Mouse (Mus musculus): ENCODE measurements around the gene Pecr. TPM values are rescaled to one million over a fixed set of nuclear protein-coding genes. Genes with fewer than 3 reads are reported as not detected.

Gene Pecr
- 27.2 TPM for polyA plus RNA-seq (2021)

DNA sequence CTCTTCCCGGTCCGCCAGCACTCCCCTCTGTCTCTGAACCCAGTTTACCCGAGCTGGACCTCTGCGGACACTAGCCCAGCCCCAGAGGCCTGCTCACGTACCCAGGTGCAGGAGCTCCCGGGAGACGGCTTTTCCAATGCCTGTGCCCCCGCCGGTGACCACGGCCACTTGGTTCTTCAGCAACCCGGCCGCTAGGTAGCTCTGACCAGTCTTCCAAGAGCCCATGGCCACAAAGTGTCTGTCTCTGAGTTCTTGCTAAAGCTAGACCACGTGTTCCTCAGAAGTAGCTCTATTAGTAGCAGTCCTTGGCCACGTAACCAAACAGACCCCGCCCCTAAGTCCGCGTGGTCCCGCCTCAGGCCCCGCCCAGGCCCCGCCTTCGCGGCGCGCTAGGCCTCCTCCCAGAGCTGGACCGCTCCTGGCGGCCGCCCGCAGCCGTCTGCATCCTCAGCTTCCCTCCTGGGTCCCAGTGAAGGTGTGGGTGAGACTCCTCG, at the start of gene Pecr, which contains the start of gene Tmem169:
Gene Pecr, minus strand, starts transcription at position 323 of the 494 bp plus-strand sequence.
Gene Tmem169, plus strand, starts transcription at position 378 of the 494 bp plus-strand sequence.
- ATAC-seq (peak; percentile 96), DNase-seq (ENCODE audit: low read depth, low spot score) (peak; percentile 50)
- no peak for TF ChIP-seq CTCF (IDR thresholded peaks at IDR 0.05)
- POLR2A ChIA-PET = interaction anchor here (1.2 kb wide), 1 partner anchor 28 kb away, joined by 3 read pairs; no protein-coding TSS in a partner anchor
- H3K27me3 ChIP-seq = no peaks in the 10 kb centered on the region
- in situ Hi-C loops (cut with MboI; ENCODE audit: low pct_unique_long_range_greater_than_20kb) = no loop called here
- CTCF ChIA-PET = interaction anchor here (0.8 kb wide), 1 partner anchor 22 kb away, joined by 3 read pairs; no protein-coding TSS in a partner anchor

DNA sequence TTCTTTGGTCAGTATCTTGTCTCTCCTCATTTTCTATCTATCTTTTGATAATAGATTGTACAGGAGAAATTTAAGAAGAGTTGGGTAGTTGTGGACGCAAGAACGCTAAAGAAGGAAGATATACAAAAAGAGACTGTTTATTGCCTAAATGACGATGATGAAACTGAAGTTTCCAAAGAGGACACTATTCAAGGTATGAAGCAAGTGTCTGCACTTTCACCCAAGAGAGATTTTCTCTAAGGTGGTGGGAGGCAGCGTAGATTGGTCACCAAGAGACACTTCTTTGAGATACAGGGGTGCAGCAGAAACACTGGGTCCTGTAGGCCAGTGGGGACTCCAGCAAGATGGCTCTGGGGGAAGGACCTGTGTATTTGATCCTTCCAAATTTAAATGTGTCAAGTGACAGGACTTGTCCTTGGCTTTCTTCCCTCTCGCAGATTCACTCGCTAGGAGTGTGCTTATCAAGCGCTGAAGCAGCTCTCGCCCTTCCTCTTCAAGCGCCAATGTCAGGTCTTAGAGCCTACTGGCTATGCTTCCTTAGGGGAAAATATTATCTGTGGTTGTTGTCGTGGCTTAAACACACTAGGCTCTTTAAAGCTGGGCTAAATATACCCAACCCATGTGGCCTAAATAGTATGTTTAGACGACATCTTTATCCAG, 42.2 kb upstream of the Pecr start:
- TF ChIP-seq CTCF (IDR thresholded peaks at IDR 0.05) = no peak
- DNase-seq (ENCODE audit: low read depth, low spot score) (no peak), ATAC-seq (no peak)
- in situ Hi-C loops (cut with MboI; ENCODE audit: low pct_unique_long_range_greater_than_20kb) = no loop called here
- ChIA-PET CTCF (no interaction called here), POLR2A (no interaction called here)
- no peaks in the 10 kb centered on the region for H3K27me3 ChIP-seq

DNA sequence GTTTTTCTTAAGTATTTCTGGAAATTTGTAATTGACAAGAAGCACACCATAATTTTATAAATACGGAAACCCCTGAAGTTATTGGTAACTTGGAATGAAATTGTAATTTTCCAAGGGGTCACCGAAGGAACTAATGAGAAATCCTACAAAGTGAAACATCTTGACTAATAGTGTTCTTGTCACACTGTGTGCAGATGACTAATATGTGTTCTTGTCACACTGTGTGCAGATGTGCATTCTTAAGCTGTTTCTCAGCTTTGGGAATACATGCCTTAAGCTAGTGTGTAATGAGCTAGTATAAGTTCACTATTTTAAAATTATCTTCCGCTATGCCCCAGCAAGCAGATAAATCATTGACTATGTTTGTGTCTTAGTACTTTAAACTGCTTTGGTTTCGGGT, 39.1 kb upstream of the Pecr start:
- ChIA-PET CTCF (interaction anchor here (0.9 to 1.0 kb wide), 2 partner anchors 13 to 20 kb away, joined by 3 read pairs; no protein-coding TSS in a partner anchor), POLR2A (no interaction called here)
- H3K27me3 ChIP-seq = no peaks in the 10 kb centered on the region
- ATAC-seq (no peak), DNase-seq (ENCODE audit: low read depth, low spot score) (no peak)
- no peak for TF ChIP-seq CTCF (IDR thresholded peaks at IDR 0.05)
- in situ Hi-C loops (cut with MboI; ENCODE audit: low pct_unique_long_range_greater_than_20kb) = loop anchor here (25.0 kb wide), 2 partner anchors 389 to 1489 kb away; partner anchors contain the start of genes Ankar and Rpl37a

DNA sequence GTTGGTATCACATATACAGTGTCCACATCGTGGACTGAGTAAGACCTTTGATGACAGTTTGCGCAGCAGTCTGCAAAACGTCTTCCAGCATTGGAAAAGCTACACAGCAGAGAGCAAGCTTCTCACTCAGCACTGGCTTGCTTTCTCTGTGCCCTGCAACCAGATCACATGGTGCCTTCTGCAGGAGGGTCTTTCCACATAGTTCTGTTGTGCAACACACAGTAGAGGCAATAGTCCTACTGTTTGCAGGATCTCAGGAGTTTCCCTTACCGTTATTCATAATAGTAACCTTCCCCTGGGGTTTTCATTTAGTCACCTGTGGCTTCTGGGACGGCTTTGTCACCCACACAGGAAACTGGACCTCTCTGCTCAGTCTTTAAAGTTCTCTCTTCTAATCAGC, 36.6 kb upstream of the Pecr start:
- no peak for TF ChIP-seq CTCF (IDR thresholded peaks at IDR 0.05)
- in situ Hi-C loops (cut with MboI; ENCODE audit: low pct_unique_long_range_greater_than_20kb) = loop anchor here (25.0 kb wide), 2 partner anchors 392 to 1492 kb away; partner anchors contain the start of genes Ankar and Rpl37a
- DNase-seq (ENCODE audit: low read depth, low spot score) (no peak), ATAC-seq (no peak)
- CTCF ChIA-PET = no interaction called here
- POLR2A ChIA-PET = interaction anchor here (0.6 kb wide), 1 partner anchor 283 kb away, joined by 3 read pairs; no protein-coding TSS in a partner anchor
- H3K27me3 ChIP-seq = no peaks in the 10 kb centered on the region

DNA sequence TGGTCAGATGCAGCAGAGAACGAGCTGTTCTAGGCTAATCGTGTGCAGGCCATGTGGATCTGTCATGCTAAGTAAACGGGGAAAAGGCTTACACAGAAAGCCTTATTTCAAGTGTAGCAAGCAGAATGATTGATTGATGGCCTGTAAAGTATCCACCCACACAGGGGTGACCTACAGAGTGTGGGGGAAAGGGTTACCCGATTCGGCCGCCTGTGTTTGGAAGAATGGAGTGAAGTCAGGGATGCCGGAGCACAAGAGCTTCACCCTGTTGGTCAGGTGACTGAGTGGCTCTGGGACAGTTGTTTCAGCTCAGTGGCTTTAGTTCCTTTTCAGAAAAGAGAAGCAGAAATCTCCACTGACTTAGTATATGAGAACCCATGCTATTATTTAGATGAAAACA, 32.8 kb upstream of the Pecr start:
- no peak for DNase-seq (ENCODE audit: low read depth, low spot score)
- no peaks in the 10 kb centered on the region for H3K27me3 ChIP-seq
- in situ Hi-C loops (cut with MboI; ENCODE audit: low pct_unique_long_range_greater_than_20kb) = loop anchor here (10.0 to 25.0 kb wide), 3 partner anchors 258 to 1495 kb away; partner anchors contain the start of genes Ankar and Rpl37a
- ATAC-seq = no peak
- ChIA-PET POLR2A (no interaction called here), CTCF (no interaction called here)
- no peak for TF ChIP-seq CTCF (IDR thresholded peaks at IDR 0.05)

DNA sequence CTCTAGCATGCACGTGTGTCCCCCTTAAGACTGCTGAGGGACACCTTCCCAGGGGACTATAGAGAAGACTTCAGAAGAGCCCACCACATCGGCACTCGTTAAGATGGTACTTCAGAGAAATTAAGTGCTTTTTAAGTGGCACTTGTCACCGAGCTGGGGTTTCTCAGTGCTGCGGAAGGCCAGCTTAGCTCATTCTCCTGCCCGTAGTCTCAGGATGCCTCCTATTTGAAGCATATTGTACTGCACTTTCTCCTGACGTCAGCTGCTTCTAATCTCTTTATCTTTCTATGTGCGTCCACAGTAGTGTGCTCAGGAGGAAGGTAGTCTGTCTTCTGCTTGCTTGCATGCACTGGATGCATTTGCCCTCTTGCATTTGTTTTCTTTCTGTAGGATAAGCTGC, 32.3 kb upstream of the Pecr start:
- in situ Hi-C loops (cut with MboI; ENCODE audit: low pct_unique_long_range_greater_than_20kb) = loop anchor here (10.0 to 25.0 kb wide), 3 partner anchors 258 to 1496 kb away; partner anchors contain the start of genes Ankar and Rpl37a
- CTCF ChIA-PET = no interaction called here
- H3K27me3 ChIP-seq = no peaks in the 10 kb centered on the region
- no peak for DNase-seq (ENCODE audit: low read depth, low spot score)
- POLR2A ChIA-PET = no interaction called here
- no peak for TF ChIP-seq CTCF (IDR thresholded peaks at IDR 0.05)
- no peak for ATAC-seq

DNA sequence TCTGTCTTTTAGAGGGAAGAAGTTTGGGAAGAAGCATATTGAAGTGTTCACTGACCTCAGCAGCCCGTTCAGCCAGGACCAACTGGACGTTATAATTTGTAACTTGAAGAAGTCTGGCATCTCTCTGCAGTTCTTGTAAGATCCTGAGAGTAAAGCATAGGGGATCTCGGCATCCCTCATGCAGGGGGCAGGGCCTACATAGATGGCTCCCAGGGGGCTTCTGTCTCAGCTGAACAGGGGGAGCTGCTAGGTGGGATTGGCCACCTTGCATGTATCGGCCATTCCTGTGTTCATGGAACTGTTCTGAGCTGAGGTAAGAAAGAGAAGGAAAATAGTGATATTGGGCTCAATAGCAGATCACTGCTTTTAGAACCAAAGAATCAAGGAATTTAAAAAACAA, 31.3 kb upstream of the Pecr start:
- in situ Hi-C loops (cut with MboI; ENCODE audit: low pct_unique_long_range_greater_than_20kb) = loop anchor here (10.0 to 25.0 kb wide), 3 partner anchors 259 to 1497 kb away; partner anchors contain the start of genes Ankar and Rpl37a
- H3K27me3 ChIP-seq = no peaks in the 10 kb centered on the region
- ChIA-PET POLR2A (no interaction called here), CTCF (interaction anchor here (0.8 kb wide), 1 partner anchor 540 kb away, joined by 3 read pairs; no protein-coding TSS in a partner anchor)
- DNase-seq (ENCODE audit: low read depth, low spot score) = no peak
- ATAC-seq = no peak
- TF ChIP-seq CTCF (IDR thresholded peaks at IDR 0.05) = no peak

DNA sequence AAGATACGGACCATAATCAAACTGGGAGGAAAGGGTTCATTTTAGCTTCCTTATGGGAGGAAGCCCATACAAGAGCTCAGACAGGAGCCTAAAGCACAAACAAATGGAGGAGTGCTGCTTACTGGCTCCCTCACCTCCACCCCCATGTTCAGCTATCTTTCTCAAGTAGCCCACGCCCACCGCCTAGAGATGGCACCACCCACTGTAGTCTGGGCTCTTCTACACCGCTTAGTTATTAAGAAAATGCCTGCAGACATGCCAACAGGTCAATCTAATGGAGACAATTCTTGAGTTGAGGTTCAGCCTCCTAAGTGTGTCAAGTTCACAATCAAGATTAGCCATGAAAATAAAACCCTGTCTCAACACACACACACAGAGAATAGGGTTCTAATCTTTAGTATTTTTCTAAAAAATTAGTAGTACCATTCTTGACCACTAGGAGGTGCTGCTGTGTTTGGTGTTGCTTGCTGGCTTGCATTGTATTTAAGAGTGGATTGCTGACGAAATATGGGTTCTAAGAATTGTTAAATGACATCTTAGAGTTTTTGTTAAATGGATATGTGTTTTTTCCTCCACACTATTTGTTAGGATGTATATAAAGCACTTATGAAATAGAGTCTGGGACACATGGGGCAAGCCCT, 29.4 kb upstream of the Pecr start:
- ChIA-PET CTCF (interaction anchor here (0.8 to 1.1 kb wide), 2 partner anchors 18 to 269 kb away, joined by 3 read pairs; partner anchors contain the start of gene Smarcal1), POLR2A (no interaction called here)
- peak; percentile 67 for TF ChIP-seq CTCF (IDR thresholded peaks at IDR 0.05)
- ATAC-seq (no peak), DNase-seq (ENCODE audit: low read depth, low spot score) (no peak)
- in situ Hi-C loops (cut with MboI; ENCODE audit: low pct_unique_long_range_greater_than_20kb) = loop anchor here (10.0 to 25.0 kb wide), 3 partner anchors 261 to 1499 kb away; partner anchors contain the start of genes Ankar and Rpl37a
- H3K27me3 ChIP-seq = no peaks in the 10 kb centered on the region

DNA sequence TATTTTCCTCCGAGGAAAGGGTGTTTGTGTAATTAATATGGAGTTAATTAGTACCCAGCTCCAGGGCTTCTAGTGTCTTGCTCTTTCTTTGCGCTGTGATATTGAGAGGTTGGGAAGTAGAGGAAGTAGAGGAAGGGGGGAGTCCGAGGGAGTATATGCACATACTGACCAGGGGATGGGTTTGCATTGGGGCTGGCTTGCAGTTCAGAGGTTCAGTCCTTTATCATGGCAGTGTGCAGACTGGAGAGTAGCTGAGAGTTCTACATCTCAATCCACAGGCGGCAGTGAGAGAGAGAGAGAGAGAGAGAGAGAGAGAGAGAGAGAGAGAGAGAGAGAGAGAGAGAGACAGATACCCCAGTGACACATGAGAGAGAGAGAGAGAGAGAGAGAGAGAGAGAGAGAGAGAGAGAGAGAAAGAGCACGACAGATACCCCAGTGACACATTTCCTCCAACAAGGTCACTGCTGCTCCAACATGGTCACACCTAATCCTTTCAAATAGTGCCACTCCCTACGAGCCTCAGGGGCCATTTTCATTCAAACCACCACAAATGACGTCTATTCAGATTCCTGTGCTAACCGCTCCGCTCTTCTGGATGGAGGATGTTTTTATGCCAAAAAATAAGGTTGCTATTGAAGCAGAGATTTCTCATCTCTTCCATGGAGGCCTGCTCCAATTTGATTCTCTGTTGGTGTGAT, 28.7 kb upstream of the Pecr start:
- no peaks in the 10 kb centered on the region for H3K27me3 ChIP-seq
- in situ Hi-C loops (cut with MboI; ENCODE audit: low pct_unique_long_range_greater_than_20kb) = loop anchor here (10.0 to 25.0 kb wide), 3 partner anchors 262 to 1499 kb away; partner anchors contain the start of genes Ankar and Rpl37a
- CTCF ChIA-PET = interaction anchor here (0.8 kb wide), 1 partner anchor 18 kb away, joined by 3 read pairs; no protein-coding TSS in a partner anchor
- no peak for TF ChIP-seq CTCF (IDR thresholded peaks at IDR 0.05)
- ATAC-seq = no peak
- DNase-seq (ENCODE audit: low read depth, low spot score) = no peak
- POLR2A ChIA-PET = no interaction called here
